Mouse (Mus musculus) thymus, adult 2 months (tissue): ENCODE data around the gene Olfr70.

ENCODE experiments used
- CTCF ChIP-seq: fragments of 200-500 bp; IDR thresholded peaks from 2 replicates; pipeline ENCODE4 v1.5.1; 2012; ENCODE audit warnings: mild to moderate bottlenecking, control low read depth, low read length, moderate library complexity, borderline replicate concordance; ENCODE audit not compliant: control insufficient read depth, poor library complexity, insufficient read depth; ENCODE audit errors: extremely low read depth
- POLR2A ChIP-seq: fragments of 200-500 bp; IDR thresholded peaks from 2 replicates; pipeline ENCODE4 v1.6.1; 2012; ENCODE audit warnings: mild to moderate bottlenecking, low read length, control low read depth, moderate library complexity; ENCODE audit not compliant: control insufficient read depth, poor library complexity, insufficient read depth; ENCODE audit errors: extremely low read depth

- no peak for TF ChIP-seq CTCF
- no peak for TF ChIP-seq POLR2A
Measured at GRCm38 (mm10) chr4:43668782-43669427, 31.7 kb downstream of the Olfr70 start, which contains the start of the genes Tmem8b and Fam221b.
